Mouse (Mus musculus): ENCODE measurements around the gene Hist1h2ad. TPM values are rescaled to one million over a fixed set of nuclear protein-coding genes. Genes with fewer than 3 reads are reported as not detected.
"Not testable (repeated sequence)": the region's sequence is repeated elsewhere in the genome, so short reads cannot be mapped to it uniquely, and the experiment has no call there.

The Hist1h2ad gene
- polyA plus RNA-seq, 1 experiment from 2014 or later, result 0.90 TPM

DNA sequence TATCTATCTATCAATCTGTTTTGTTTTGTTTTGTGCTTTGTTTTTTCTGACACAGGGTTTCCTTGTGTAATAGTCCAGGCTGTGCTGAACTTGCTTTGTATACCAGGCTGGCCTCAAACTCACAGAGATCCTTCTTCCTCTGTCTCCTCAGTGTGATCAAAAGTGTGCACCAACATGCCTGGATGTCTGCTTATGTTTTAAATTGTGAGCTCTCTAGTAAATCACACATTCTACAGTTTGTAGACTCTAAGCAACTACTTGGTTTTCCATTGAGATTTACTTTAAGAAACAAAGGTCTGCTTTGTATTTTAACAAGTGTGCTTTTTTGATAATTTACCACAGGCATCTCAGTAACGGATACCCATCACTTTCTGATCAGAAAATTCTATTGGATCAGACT, 3.7 kb downstream of the Hist1h2ad start:
- H3K27me3 ChIP-seq (ENCODE audit: control insufficient read depth, insufficient read depth, low read length), result no peaks in the 10 kb centered on the region
- no peaks in the 10 kb centered on the region for H3K9me3 ChIP-seq (ENCODE audit: control insufficient read depth, low read length)
- H3K9ac ChIP-seq (ENCODE audit: low read length), result no peak overlapping the region
- H3K4me2 ChIP-seq (ENCODE audit: low read depth), result no peak overlapping the region
- H3K36me3 ChIP-seq (ENCODE audit: control insufficient read depth, insufficient read depth, low read length), result no peaks in the 10 kb centered on the region
- WGBS, result 95% methylated on average over 1 of the region's 1 CpGs
- H3K27ac ChIP-seq (ENCODE audit: low read depth, low read length), result no peak overlapping the region
- H3K4me3 ChIP-seq (ENCODE audit: low read depth, low read length), result no peak overlapping the region
- peaks cover 9% of the 10 kb centered on the region for H3K4me1 ChIP-seq (ENCODE audit: control insufficient read depth, insufficient read depth, low read length)
- DNase-seq (ENCODE audit: low spot score) (no peak), ATAC-seq (ENCODE audit: insufficient read depth, low FRiP score, low TSS enrichment) (no peak)

DNA sequence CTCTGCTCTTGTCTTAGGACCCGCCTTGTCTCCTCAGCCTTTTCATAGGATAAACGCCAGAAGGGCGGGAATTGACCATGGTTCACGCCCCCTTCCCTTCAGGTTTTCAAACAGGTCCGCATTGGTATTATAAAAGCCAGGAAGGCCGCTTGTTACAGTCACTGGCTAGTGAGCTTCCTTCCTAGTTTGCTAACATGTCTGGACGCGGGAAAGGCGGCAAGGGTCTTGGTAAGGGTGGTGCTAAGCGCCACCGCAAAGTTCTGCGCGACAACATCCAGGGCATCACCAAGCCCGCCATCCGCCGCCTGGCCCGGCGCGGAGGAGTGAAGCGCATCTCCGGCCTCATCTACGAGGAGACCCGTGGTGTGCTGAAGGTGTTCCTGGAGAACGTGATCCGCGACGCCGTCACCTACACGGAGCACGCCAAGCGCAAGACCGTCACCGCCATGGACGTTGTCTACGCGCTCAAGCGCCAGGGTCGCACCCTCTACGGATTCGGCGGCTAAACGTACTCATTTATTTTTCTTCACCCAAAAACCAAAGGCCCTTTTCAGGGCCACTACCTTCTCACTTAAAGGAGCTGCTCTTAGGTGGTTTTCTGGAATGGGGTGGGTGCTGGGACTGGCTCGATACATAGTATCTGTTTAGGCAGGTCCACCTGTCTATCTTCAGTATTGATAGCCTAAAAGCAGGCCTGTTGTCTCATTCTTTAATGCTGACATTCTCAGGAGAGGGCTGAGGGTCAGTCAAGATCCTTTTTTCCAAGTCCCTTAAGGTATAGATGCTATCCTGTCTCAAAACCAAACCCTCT, 7.4 kb downstream of the Hist1h2ad start, which contains the start of gene Hist1h4d:
Gene Hist1h4d (plus strand): TSS at position 191 of the 811 bp plus-strand sequence.
- WGBS, result under 1% methylated on average over 43 of the region's 43 CpGs
- Histone ChIP-seq H3K27me3 (ENCODE audit: control insufficient read depth, insufficient read depth, low read length) (no peaks in the 10 kb centered on the region), H3K4me2 (ENCODE audit: low read depth) (peak within 1 kb of the TSS; percentile 83), H3K4me3 (ENCODE audit: low read depth, low read length) (peak within 1 kb of the TSS; percentile 46), H3K9ac (ENCODE audit: low read length) (peak within 1 kb of the TSS; percentile 66), H3K9me3 (ENCODE audit: control insufficient read depth, low read length) (no peaks in the 10 kb centered on the region), H3K27ac (ENCODE audit: low read depth, low read length) (peak within 1 kb of the TSS; percentile 87), H3K4me1 (ENCODE audit: control insufficient read depth, insufficient read depth, low read length) (peaks cover 20% of the 10 kb centered on the region), H3K36me3 (ENCODE audit: control insufficient read depth, insufficient read depth, low read length) (no peaks in the 10 kb centered on the region)
- DNase-seq (ENCODE audit: low spot score) (peak; percentile 94), ATAC-seq (ENCODE audit: insufficient read depth, low FRiP score, low TSS enrichment) (peak; percentile 82)

GRCm38 (mm10) chr13:23582219-23583056, 8.3 kb downstream of the Hist1h2ad start:
- no peak for ATAC-seq (ENCODE audit: insufficient read depth, low FRiP score, low TSS enrichment)
- 3% methylated on average over 6 of the region's 6 CpGs for WGBS

DNA sequence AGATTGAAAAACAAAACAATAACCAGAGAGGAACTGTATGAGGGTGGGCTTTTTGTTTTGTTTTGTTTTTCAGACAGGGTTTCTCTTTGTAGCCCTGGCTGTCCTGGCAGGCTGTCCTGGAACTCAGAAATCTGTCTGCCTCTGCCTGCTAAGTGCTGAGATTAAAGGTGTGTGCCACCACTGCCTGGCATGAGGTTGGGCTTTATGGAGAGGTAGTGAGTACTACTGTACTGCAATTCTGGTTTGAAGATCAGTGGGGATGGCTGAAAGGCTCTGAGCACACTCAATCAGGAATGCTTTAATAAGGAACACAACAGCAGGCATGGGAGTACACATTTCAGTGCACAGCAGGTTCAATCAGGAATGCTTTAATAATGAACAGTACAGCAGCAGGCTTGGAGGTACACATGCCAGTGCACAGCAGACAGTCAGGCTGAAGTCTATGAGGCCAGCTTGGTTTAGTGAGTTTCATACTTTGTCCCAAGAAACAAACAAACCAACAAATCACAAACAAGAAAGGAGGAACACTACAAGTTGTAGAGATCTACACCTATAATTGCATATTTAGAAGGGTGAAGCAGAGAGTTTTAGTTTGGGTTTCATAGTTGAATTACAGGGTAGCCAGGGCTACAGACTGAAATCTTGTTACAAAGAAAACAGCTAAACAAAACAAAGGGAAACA, 9.3 kb downstream of the Hist1h2ad start:
- Histone ChIP-seq H3K27ac (ENCODE audit: low read depth, low read length) (peak overlapping the region; percentile 87), H3K4me3 (ENCODE audit: low read depth, low read length) (no peak overlapping the region), H3K9me3 (ENCODE audit: control insufficient read depth, low read length) (no peaks in the 10 kb centered on the region), H3K9ac (ENCODE audit: low read length) (peak overlapping the region; percentile 29; the same call in 1 of the 2 replicates), H3K27me3 (ENCODE audit: control insufficient read depth, insufficient read depth, low read length) (no peaks in the 10 kb centered on the region), H3K4me2 (ENCODE audit: low read depth) (no peak overlapping the region), H3K4me1 (ENCODE audit: control insufficient read depth, insufficient read depth, low read length) (peaks cover 24% of the 10 kb centered on the region), H3K36me3 (ENCODE audit: control insufficient read depth, insufficient read depth, low read length) (no peaks in the 10 kb centered on the region)
- ATAC-seq (ENCODE audit: insufficient read depth, low FRiP score, low TSS enrichment) (no peak), DNase-seq (ENCODE audit: low spot score) (peak; percentile 24)

More at GRCm38 (mm10) chr13:23582219-23583056, 8.3 kb downstream of the Hist1h2ad start:
- Histone ChIP-seq H3K9ac (ENCODE audit: low read length) (peak overlapping the region; percentile 66), H3K27ac (ENCODE audit: low read depth, low read length) (peak overlapping the region; percentile 87), H3K4me2 (ENCODE audit: low read depth) (peak overlapping the region; percentile 83), H3K9me3 (ENCODE audit: control insufficient read depth, low read length) (no peaks in the 10 kb centered on the region), H3K4me1 (ENCODE audit: control insufficient read depth, insufficient read depth, low read length) (peaks cover 24% of the 10 kb centered on the region), H3K4me3 (ENCODE audit: low read depth, low read length) (peak overlapping the region; percentile 46), H3K27me3 (ENCODE audit: control insufficient read depth, insufficient read depth, low read length) (no peaks in the 10 kb centered on the region), H3K36me3 (ENCODE audit: control insufficient read depth, insufficient read depth, low read length) (no peaks in the 10 kb centered on the region)
- DNase-seq (ENCODE audit: low spot score), result peak; percentile 39

DNA sequence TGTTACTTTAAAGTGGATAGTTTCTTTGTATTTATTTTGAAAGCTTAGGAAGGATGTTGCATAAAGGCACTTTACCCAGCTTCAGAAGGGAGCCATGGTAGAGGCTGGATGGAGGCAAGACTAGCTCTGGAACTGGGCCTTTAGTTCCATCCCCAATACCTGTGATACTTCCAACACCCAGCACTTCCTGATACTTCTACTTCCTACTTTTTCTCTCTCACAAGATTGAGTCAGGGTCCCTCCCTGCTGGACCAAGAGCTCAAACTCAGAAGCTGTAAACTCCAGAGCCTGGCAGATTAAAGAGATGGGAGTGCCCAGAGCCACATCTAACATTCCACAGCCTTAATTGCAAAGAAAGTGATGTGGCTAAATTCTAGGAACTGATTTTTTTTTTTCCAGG, 10.2 kb downstream of the Hist1h2ad start:
- H3K9me3 ChIP-seq (ENCODE audit: control insufficient read depth, low read length), result no peaks in the 10 kb centered on the region
- peak overlapping the region; percentile 83 for H3K4me2 ChIP-seq (ENCODE audit: low read depth)
- no peak for ATAC-seq (ENCODE audit: insufficient read depth, low FRiP score, low TSS enrichment)
- H3K36me3 ChIP-seq (ENCODE audit: control insufficient read depth, insufficient read depth, low read length), result no peaks in the 10 kb centered on the region
- peak overlapping the region; percentile 97 for H3K27ac ChIP-seq (ENCODE audit: low read depth, low read length)
- peak; percentile 23 for DNase-seq (ENCODE audit: low spot score)
- peak overlapping the region; percentile 39; the same call in 1 of the 2 replicates for H3K4me3 ChIP-seq (ENCODE audit: low read depth, low read length)
- H3K27me3 ChIP-seq (ENCODE audit: control insufficient read depth, insufficient read depth, low read length), result no peaks in the 10 kb centered on the region
- peak overlapping the region; percentile 80 for H3K9ac ChIP-seq (ENCODE audit: low read length)
- peaks cover 24% of the 10 kb centered on the region for H3K4me1 ChIP-seq (ENCODE audit: control insufficient read depth, insufficient read depth, low read length)

GRCm38 (mm10) chr13:23585029-23585441, 10.9 kb downstream of the Hist1h2ad start:
- under 1% methylated on average over 21 of the region's 21 CpGs for WGBS
- DNase-seq (ENCODE audit: low spot score), result peak; percentile 81
- H3K27me3 ChIP-seq (ENCODE audit: control insufficient read depth, insufficient read depth, low read length), result no peaks in the 10 kb centered on the region
- H3K36me3 ChIP-seq (ENCODE audit: control insufficient read depth, insufficient read depth, low read length), result no peaks in the 10 kb centered on the region
- 0 out of 2 replicates have a peak, but pooled peaks have one; percentile 3 for ATAC-seq (ENCODE audit: insufficient read depth, low FRiP score, low TSS enrichment)
- H3K4me2 ChIP-seq (ENCODE audit: low read depth), result peak overlapping the region; percentile 83
- peak overlapping the region; percentile 80 for H3K9ac ChIP-seq (ENCODE audit: low read length)
- H3K4me1 ChIP-seq (ENCODE audit: control insufficient read depth, insufficient read depth, low read length), result peaks cover 24% of the 10 kb centered on the region
- peak overlapping the region; percentile 39 for H3K4me3 ChIP-seq (ENCODE audit: low read depth, low read length)
- no peaks in the 10 kb centered on the region for H3K9me3 ChIP-seq (ENCODE audit: control insufficient read depth, low read length)
- H3K27ac ChIP-seq (ENCODE audit: low read depth, low read length), result peak overlapping the region; percentile 97

- Histone ChIP-seq H3K9ac (ENCODE audit: low read length) (peak overlapping the region; percentile 80), H3K4me1 (ENCODE audit: control insufficient read depth, insufficient read depth, low read length) (peaks cover 24% of the 10 kb centered on the region), H3K4me2 (ENCODE audit: low read depth) (peak overlapping the region; percentile 83), H3K27ac (ENCODE audit: low read depth, low read length) (peak overlapping the region; percentile 97), H3K4me3 (ENCODE audit: low read depth, low read length) (peak overlapping the region; percentile 39)
- peak; percentile 79 for ATAC-seq (ENCODE audit: insufficient read depth, low FRiP score, low TSS enrichment)
- H3K9me3 ChIP-seq (ENCODE audit: control insufficient read depth, low read length); H3K27me3 ChIP-seq (ENCODE audit: control insufficient read depth, insufficient read depth, low read length); H3K36me3 ChIP-seq (ENCODE audit: control insufficient read depth, insufficient read depth, low read length): not testable (repeated sequence)
- peak; percentile 77 for DNase-seq (ENCODE audit: low spot score)
- under 1% methylated on average over 20 of the region's 36 CpGs for WGBS
These were observed 11.4 kb downstream of the Hist1h2ad start for GRCm38 (mm10) chr13:23585442-23586098.

All from neural tube, embryonic 11.5 days (tissue).